Mouse (Mus musculus) forebrain, embryonic 14.5 days (tissue): ENCODE measurements around the gene Mtmr10. TPM values are rescaled to one million over a fixed set of nuclear protein-coding genes. Genes with fewer than 3 reads are reported as not detected.
A peak's percentile ranks its signal among the peaks of the same experiment; 100 is the strongest.

ENCODE experiments used
- ATAC-seq: fragments of 200-750 bp; cut with Nextera tagmentation; 2 replicates; pipeline ENCODE4 v1.8.0; 2017; ENCODE audit warnings: mild to moderate bottlenecking, moderate library complexity
- DNase-seq: peaks from one replicate; pipeline ENCODE4 v3.0.0-alpha.2; 2015; ENCODE audit warnings: low spot score
- H3K27ac ChIP-seq: fragments of 300-500 bp; sonication (generic); 2 replicates; pipeline ENCODE4 v1.5.1; 2014; ENCODE audit warnings: low read depth, mild to moderate bottlenecking, control low read depth, low read length, moderate library complexity
- H3K27me3 ChIP-seq: fragments of 300-500 bp; sonication (generic); replicated peaks from 2 replicates; pipeline ENCODE4 v1.6.1; 2014; ENCODE audit warnings: low read length, control low read depth, mixed read lengths; ENCODE audit not compliant: control insufficient read depth, insufficient read depth
- H3K36me3 ChIP-seq: fragments of 300-500 bp; sonication (generic); 2 replicates; pipeline ENCODE4 v1.6.1; 2014; ENCODE audit warnings: low read length, control low read depth; ENCODE audit not compliant: control insufficient read depth, insufficient read depth
- H3K4me1 ChIP-seq: fragments of 300-500 bp; sonication (generic); 2 replicates; pipeline ENCODE4 v1.6.1; 2014; ENCODE audit warnings: antibody characterized with exemption, low read length, control low read depth; ENCODE audit not compliant: control insufficient read depth, insufficient read depth
- H3K4me2 ChIP-seq: fragments of 300-500 bp; sonication (generic); 2 replicates; pipeline ENCODE4 v1.6.1; 2014; ENCODE audit warnings: mild to moderate bottlenecking, control low read depth, low read length
- H3K4me3 ChIP-seq: fragments of 300-500 bp; sonication (generic); 2 replicates; pipeline ENCODE4 v1.5.1; 2014; ENCODE audit warnings: low read depth, low read length, control low read depth
- H3K9ac ChIP-seq: fragments of 300-500 bp; sonication (generic); 2 replicates; pipeline ENCODE4 v1.6.1; 2014; ENCODE audit warnings: mild to moderate bottlenecking, low read length, control low read depth, moderate library complexity
- H3K9me3 ChIP-seq: fragments of 300-500 bp; sonication (generic); replicated peaks from 2 replicates; pipeline ENCODE4 v1.6.1; 2016; ENCODE audit warnings: low read length, control low read depth, mixed read lengths; ENCODE audit not compliant: control insufficient read depth
- WGBS: fragments of 180-500 bp; shearing (Covaris S2); extraction: QIAGEN DNeasy Blood & Tissue Kit; methylation state at CpG from one replicate; pipeline ENCODE4 v1.1.7; 2014; 5-methylcytosine and 5-hydroxymethylcytosine counted together
- polyA plus RNA-seq: library from polyadenylated mRNA; unstranded; fragments of >200 nt; fragmentation: Nextera tagmentation; extraction: Ambion mirVana; gene quantifications from 2 replicates; pipeline ENCODE4 v1.2.1, GENCODE M21; 2014

Mtmr10 gene
- polyA plus RNA-seq, 1 experiment from 2014 or later: 8.6 TPM

DNA sequence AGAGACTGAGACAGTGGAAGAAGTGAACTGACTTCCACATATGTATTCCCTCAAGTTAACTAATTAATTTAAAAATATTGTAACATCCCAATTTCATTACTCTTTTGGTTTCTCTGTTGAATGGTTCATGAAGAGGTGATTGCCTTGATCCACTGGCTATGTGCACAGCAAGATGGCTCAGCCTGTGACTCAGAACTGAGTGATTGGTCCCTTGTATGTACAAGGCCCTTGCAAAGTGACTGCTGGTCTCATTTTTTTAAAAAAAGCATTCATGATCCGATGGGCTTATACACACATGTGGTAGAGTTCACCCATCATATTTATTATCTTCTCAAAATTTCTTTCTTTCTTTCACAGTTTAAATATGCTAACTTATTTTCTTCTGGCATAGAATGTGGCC lies 8.9 kb upstream of the Mtmr10 start:
- Histone ChIP-seq H3K27ac (no peak overlapping the region), H3K27me3 (no peaks in the 10 kb centered on the region), H3K36me3 (no peaks in the 10 kb centered on the region), H3K9me3 (no peaks in the 10 kb centered on the region), H3K4me1 (no peaks in the 10 kb centered on the region), H3K9ac (no peak overlapping the region), H3K4me2 (no peak overlapping the region), H3K4me3 (no peak overlapping the region)
- WGBS: 92% methylated on average over 1 of the region's 1 CpGs
- DNase-seq (no peak), ATAC-seq (no peak)

DNA sequence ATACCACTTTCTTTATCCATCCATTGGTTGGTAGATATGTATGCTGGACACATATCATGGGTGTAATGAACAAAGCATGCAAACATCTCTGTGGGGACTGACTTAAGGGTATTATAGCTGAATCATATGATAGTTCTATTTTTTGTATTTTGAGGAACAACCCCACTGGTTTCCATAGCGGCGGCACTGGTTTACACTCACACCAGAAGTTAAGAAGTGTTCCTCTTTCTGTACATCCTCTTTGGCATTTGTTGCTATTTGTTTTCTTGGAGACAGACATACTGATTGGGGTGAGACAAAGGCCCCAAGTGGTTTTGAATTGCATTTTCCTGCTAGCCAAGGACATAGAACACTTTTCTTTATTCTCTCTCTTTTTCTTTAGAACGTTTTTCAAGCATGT lies 7.9 kb upstream of the Mtmr10 start:
- Histone ChIP-seq H3K36me3 (no peaks in the 10 kb centered on the region), H3K4me1 (no peaks in the 10 kb centered on the region), H3K9ac (no peak overlapping the region), H3K4me2 (no peak overlapping the region), H3K4me3 (no peak overlapping the region), H3K27ac (no peak overlapping the region), H3K9me3 (no peaks in the 10 kb centered on the region), H3K27me3 (no peaks in the 10 kb centered on the region)
- DNase-seq: no peak
- 84% methylated on average over 3 of the region's 3 CpGs for WGBS
- ATAC-seq: no peak

GRCm38 (mm10) chr7:64286566-64286965 lies 887 bp upstream of the Mtmr10 start:
- Histone ChIP-seq H3K9ac (no peak overlapping the region; the same call in 1 of the 2 replicates), H3K4me3 (peak overlapping the region; percentile 80; the same call in 1 of the 2 replicates), H3K36me3 (0 out of 2 replicates have a peak, but pooled peaks cover 3% of the 10 kb centered on the region), H3K27me3 (no peaks in the 10 kb centered on the region), H3K4me2 (peak overlapping the region; percentile 72), H3K9me3 (no peaks in the 10 kb centered on the region), H3K4me1 (peaks cover 6% of the 10 kb centered on the region; the same call in 1 of the 2 replicates), H3K27ac (no peak overlapping the region)
- DNase-seq: no peak
- ATAC-seq: 0 out of 2 replicates have a peak, but pooled peaks have one; percentile 4

DNA sequence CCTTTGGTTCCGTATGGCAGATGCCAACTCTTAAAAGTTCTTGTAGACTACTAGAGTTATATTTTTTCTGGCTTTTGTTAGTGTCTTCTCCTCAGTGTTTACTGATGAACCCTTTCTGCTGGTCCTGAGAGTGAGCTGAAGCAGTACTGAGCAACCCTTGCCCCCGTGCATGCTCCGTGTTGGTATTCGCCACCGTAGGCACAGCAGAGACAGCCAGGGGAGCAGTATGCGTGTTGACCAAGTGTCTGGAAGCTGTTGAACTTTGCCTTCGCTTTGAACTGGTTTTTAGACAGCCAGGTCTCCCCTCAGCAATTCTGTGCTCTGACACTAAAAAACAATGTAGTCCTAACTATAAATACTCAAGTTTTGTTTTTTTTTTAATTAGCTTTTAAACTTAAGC lies 2.0 kb downstream of the Mtmr10 start:
- ATAC-seq: no peak
- WGBS: 94% methylated on average over 7 of the region's 7 CpGs
- Histone ChIP-seq H3K4me2 (no peak overlapping the region), H3K27ac (no peak overlapping the region), H3K4me3 (no peak overlapping the region), H3K36me3 (peaks cover 9% of the 10 kb centered on the region; the same call in 1 of the 2 replicates), H3K4me1 (peaks cover 6% of the 10 kb centered on the region; the same call in 1 of the 2 replicates), H3K27me3 (no peaks in the 10 kb centered on the region), H3K9ac (no peak overlapping the region), H3K9me3 (no peaks in the 10 kb centered on the region)
- no peak for DNase-seq

GRCm38 (mm10) chr7:64290431-64290830 lies 3.0 kb downstream of the Mtmr10 start:
- no peak overlapping the region for H3K9ac ChIP-seq
- DNase-seq (no peak), ATAC-seq (no peak)
- H3K36me3 ChIP-seq: peaks cover 9% of the 10 kb centered on the region; the same call in 1 of the 2 replicates
- no peaks in the 10 kb centered on the region for H3K9me3 ChIP-seq
- WGBS: 86% methylated on average over 6 of the region's 6 CpGs
- H3K4me3 ChIP-seq: no peak overlapping the region
- no peaks in the 10 kb centered on the region for H3K27me3 ChIP-seq
- H3K4me2 ChIP-seq: no peak overlapping the region
- H3K4me1 ChIP-seq: peaks cover 6% of the 10 kb centered on the region; the same call in 1 of the 2 replicates
- no peak overlapping the region for H3K27ac ChIP-seq

GRCm38 (mm10) chr7:64291722-64292121 lies 4.3 kb downstream of the Mtmr10 start:
- ATAC-seq (no peak), DNase-seq (no peak)
- H3K9ac ChIP-seq: no peak overlapping the region
- H3K9me3 ChIP-seq: no peaks in the 10 kb centered on the region
- H3K4me3 ChIP-seq: no peak overlapping the region
- no peaks in the 10 kb centered on the region for H3K27me3 ChIP-seq
- H3K4me1 ChIP-seq: peaks cover 9% of the 10 kb centered on the region; the same call in 1 of the 2 replicates
- WGBS: 96% methylated on average over 10 of the region's 10 CpGs
- H3K4me2 ChIP-seq: no peak overlapping the region
- no peak overlapping the region for H3K27ac ChIP-seq
- peaks cover 9% of the 10 kb centered on the region; the same call in 1 of the 2 replicates for H3K36me3 ChIP-seq

GRCm38 (mm10) chr7:64296286-64297010 lies 9.0 kb downstream of the Mtmr10 start:
- Histone ChIP-seq H3K27ac (no peak overlapping the region), H3K4me2 (no peak overlapping the region), H3K4me1 (peaks cover 8% of the 10 kb centered on the region; the same call in 1 of the 2 replicates), H3K27me3 (no peaks in the 10 kb centered on the region), H3K9ac (no peak overlapping the region), H3K9me3 (no peaks in the 10 kb centered on the region), H3K36me3 (peaks cover 10% of the 10 kb centered on the region; the same call in 1 of the 2 replicates), H3K4me3 (no peak overlapping the region)
- WGBS: 46% methylated on average over 5 of the region's 5 CpGs
- peak; percentile 48 for DNase-seq
- no peak for ATAC-seq

DNA sequence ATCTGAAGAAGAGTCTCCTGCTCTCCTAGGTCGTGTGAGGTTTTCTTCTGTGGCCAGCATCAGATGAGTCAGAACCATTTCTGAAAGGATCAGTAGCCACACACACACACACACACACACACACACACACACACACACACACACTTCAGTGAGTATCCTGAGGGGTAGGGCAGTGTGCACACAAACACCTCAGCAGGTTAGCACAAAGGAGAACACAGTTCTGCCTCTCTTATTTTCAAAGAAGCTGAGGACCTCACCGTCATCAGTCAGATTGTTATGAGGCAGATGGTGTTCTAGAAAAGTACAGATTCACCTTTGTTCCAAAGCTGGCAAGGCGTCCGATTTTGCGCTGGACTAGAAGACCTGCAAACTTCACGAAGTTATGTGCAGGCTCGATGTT lies 22.8 kb downstream of the Mtmr10 start:
- Histone ChIP-seq H3K9me3 (no peaks in the 10 kb centered on the region), H3K27me3 (no peaks in the 10 kb centered on the region), H3K27ac (no peak overlapping the region), H3K4me3 (no peak overlapping the region), H3K4me2 (no peak overlapping the region), H3K9ac (no peak overlapping the region), H3K36me3 (peaks cover 14% of the 10 kb centered on the region), H3K4me1 (no peaks in the 10 kb centered on the region)
- no peak for ATAC-seq
- no peak for DNase-seq
- WGBS: 88% methylated on average over 7 of the region's 7 CpGs

- ATAC-seq: no peak
- Histone ChIP-seq H3K9ac (no peak overlapping the region), H3K4me3 (no peak overlapping the region), H3K27ac (no peak overlapping the region), H3K36me3 (peaks cover 14% of the 10 kb centered on the region), H3K4me2 (no peak overlapping the region), H3K4me1 (no peaks in the 10 kb centered on the region), H3K27me3 (no peaks in the 10 kb centered on the region), H3K9me3 (no peaks in the 10 kb centered on the region)
- WGBS: 73% methylated on average over 2 of the region's 2 CpGs
- DNase-seq: no peak
Measured at GRCm38 (mm10) chr7:64310756-64311155, 23.3 kb downstream of the Mtmr10 start.
